Mouse (Mus musculus) neural tube, embryonic 13.5 days (tissue): ENCODE data around the gene Mup21. TPM values are rescaled to one million over a fixed set of nuclear protein-coding genes. Genes with fewer than 3 reads are reported as not detected.
"Not testable (repeated sequence)": the region's sequence is repeated elsewhere in the genome, so short reads cannot be mapped to it uniquely, and the experiment has no call there.

Experiments used
- ATAC-seq: fragments of 200-750 bp; cut with Nextera tagmentation; 2 replicates; pipeline ENCODE4 v1.8.0; 2017; ENCODE audit warnings: low read depth, mild to moderate bottlenecking, moderate TSS enrichment, moderate library complexity
- H3K27ac ChIP-seq: fragments of 300-500 bp; sonication (generic); replicated peaks from 2 replicates; pipeline ENCODE4 v1.5.1; 2015; ENCODE audit warnings: moderate library complexity, mild to moderate bottlenecking, inconsistent platforms
- H3K27me3 ChIP-seq: fragments of 300-500 bp; sonication (generic); 2 replicates; pipeline ENCODE4 v1.6.1; 2015; ENCODE audit warnings: mild to moderate bottlenecking, inconsistent platforms
- H3K36me3 ChIP-seq: fragments of 300-500 bp; sonication (generic); 2 replicates; pipeline ENCODE4 v1.6.1; 2015; ENCODE audit warnings: mild to moderate bottlenecking, inconsistent platforms
- H3K4me1 ChIP-seq: fragments of 300-500 bp; sonication (generic); replicated peaks from 2 replicates; pipeline ENCODE4 v1.6.1; 2015; ENCODE audit warnings: inconsistent platforms
- H3K4me2 ChIP-seq: fragments of 300-500 bp; sonication (generic); 2 replicates; pipeline ENCODE4 v1.6.1; 2015; ENCODE audit warnings: inconsistent platforms, mild to moderate bottlenecking, moderate library complexity
- H3K4me3 ChIP-seq: fragments of 300-500 bp; sonication (generic); 2 replicates; pipeline ENCODE4 v1.5.1; 2015; ENCODE audit warnings: mild to moderate bottlenecking, inconsistent platforms
- H3K9ac ChIP-seq: fragments of 300-500 bp; sonication (generic); 2 replicates; pipeline ENCODE4 v1.6.1; 2015; ENCODE audit warnings: moderate library complexity, mild to moderate bottlenecking, inconsistent platforms
- H3K9me3 ChIP-seq: fragments of 300-500 bp; sonication (generic); 2 replicates; pipeline ENCODE4 v1.6.1; 2016; ENCODE audit warnings: inconsistent platforms
- WGBS: fragments of 180-500 bp; shearing (Covaris S2); methylation state at CpG from one replicate; pipeline ENCODE4 v1.1.7; 2015; 5-methylcytosine and 5-hydroxymethylcytosine counted together
- polyA plus RNA-seq: library from polyadenylated mRNA; unstranded; fragments of >200 nt; fragmentation: Nextera tagmentation; extraction: Ambion mirVana; gene quantifications from 2 replicates; pipeline ENCODE4 v1.2.1, GENCODE M21; 2015

Mup21 gene
- polyA plus RNA-seq, result not detected in 2 replicates

GRCm38 (mm10) chr4:62150811-62151210, at the start of gene Mup21:
TSS of gene Mup21 (minus strand) at chr4:62150863.
- no peaks in the 10 kb centered on the region for H3K9me3 ChIP-seq
- WGBS, result 85% methylated on average over 2 of the region's 2 CpGs
- no peak within 1 kb of the TSS for H3K4me3 ChIP-seq
- no peaks in the 10 kb centered on the region for H3K27me3 ChIP-seq
- no peaks in the 10 kb centered on the region for H3K4me1 ChIP-seq
- ATAC-seq, result no peak
- no peak within 1 kb of the TSS for H3K9ac ChIP-seq
- no peak within 1 kb of the TSS for H3K27ac ChIP-seq
- H3K4me2 ChIP-seq, result no peak within 1 kb of the TSS
- no peaks in the 10 kb centered on the region for H3K36me3 ChIP-seq

GRCm38 (mm10) chr4:62199923-62200529, 49.4 kb upstream of the Mup21 start:
- Histone ChIP-seq H3K9ac (no peak overlapping the region), H3K27me3 (no peaks in the 10 kb centered on the region), H3K27ac (no peak overlapping the region), H3K4me2 (no peak overlapping the region), H3K9me3 (peaks cover 35% of the 10 kb centered on the region), H3K4me1 (no peaks in the 10 kb centered on the region), H3K36me3 (peaks cover 93% of the 10 kb centered on the region), H3K4me3 (no peak overlapping the region)
- 94% methylated on average over 7 of the region's 7 CpGs for WGBS
- no peak for ATAC-seq

DNA sequence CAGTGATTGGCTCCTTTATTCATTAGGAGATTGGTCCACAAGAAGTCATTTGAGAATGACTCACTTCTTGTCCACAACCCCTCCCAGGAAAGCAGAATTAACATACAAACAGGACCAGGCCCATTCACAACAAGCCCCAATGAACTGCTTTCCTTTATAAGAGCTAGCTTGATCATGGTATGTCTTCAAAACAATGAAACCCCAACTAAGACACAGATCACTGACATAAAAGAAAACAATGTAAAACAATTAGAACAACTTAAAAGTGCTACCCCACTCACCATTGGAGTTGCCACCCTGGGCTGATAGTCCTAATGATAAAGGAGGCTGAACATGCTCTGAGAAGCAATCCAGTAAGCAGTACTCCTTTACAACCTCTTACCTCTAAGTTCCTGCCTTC, 38.1 kb upstream of the Mup21 start:
- no peak overlapping the region for H3K4me2 ChIP-seq
- H3K27ac ChIP-seq, result no peak overlapping the region
- peaks cover 63% of the 10 kb centered on the region for H3K36me3 ChIP-seq
- no peak overlapping the region for H3K4me3 ChIP-seq
- H3K4me1 ChIP-seq, result no peaks in the 10 kb centered on the region
- H3K9ac ChIP-seq, result no peak overlapping the region
- ATAC-seq, result no peak
- H3K9me3 ChIP-seq, result peaks cover 62% of the 10 kb centered on the region
- no peaks in the 10 kb centered on the region for H3K27me3 ChIP-seq

GRCm38 (mm10) chr4:62177282-62177681, 26.6 kb upstream of the Mup21 start:
- H3K9ac ChIP-seq, result no peak overlapping the region
- 45% methylated on average over 5 of the region's 5 CpGs for WGBS
- no peak overlapping the region for H3K27ac ChIP-seq
- no peak overlapping the region for H3K4me3 ChIP-seq
- no peaks in the 10 kb centered on the region for H3K27me3 ChIP-seq
- no peak overlapping the region for H3K4me2 ChIP-seq
- H3K36me3 ChIP-seq, result no peaks in the 10 kb centered on the region
- H3K9me3 ChIP-seq, result no peaks in the 10 kb centered on the region
- H3K4me1 ChIP-seq, result no peaks in the 10 kb centered on the region
- ATAC-seq, result no peak

- Histone ChIP-seq H3K9me3 (no peaks in the 10 kb centered on the region), H3K4me3 (no peak overlapping the region), H3K27ac (no peak overlapping the region), H3K36me3 (no peaks in the 10 kb centered on the region), H3K27me3 (no peaks in the 10 kb centered on the region), H3K4me2 (no peak overlapping the region), H3K9ac (no peak overlapping the region), H3K4me1 (no peaks in the 10 kb centered on the region)
- 88% methylated on average over 4 of the region's 4 CpGs for WGBS
- ATAC-seq, result no peak
Observed at GRCm38 (mm10) chr4:62174471-62174870, 23.8 kb upstream of the Mup21 start.

GRCm38 (mm10) chr4:62167636-62168035, 17.0 kb upstream of the Mup21 start:
- ATAC-seq, H3K9ac ChIP-seq, H3K4me3 ChIP-seq, H3K9me3 ChIP-seq, H3K27me3 ChIP-seq, H3K4me2 ChIP-seq, H3K4me1 ChIP-seq, H3K36me3 ChIP-seq, H3K27ac ChIP-seq: not testable (repeated sequence)
- WGBS, result 92% methylated on average over 13 of the region's 13 CpGs

GRCm38 (mm10) chr4:62158401-62158800, 7.7 kb upstream of the Mup21 start:
- Histone ChIP-seq H3K9ac (no peak overlapping the region), H3K27ac (no peak overlapping the region), H3K36me3 (no peaks in the 10 kb centered on the region), H3K4me3 (no peak overlapping the region), H3K27me3 (no peaks in the 10 kb centered on the region), H3K4me1 (no peaks in the 10 kb centered on the region), H3K9me3 (no peaks in the 10 kb centered on the region), H3K4me2 (no peak overlapping the region)
- ATAC-seq, result no peak
- 80% methylated on average over 1 of the region's 1 CpGs for WGBS

GRCm38 (mm10) chr4:62133706-62134105, 17.0 kb downstream of the Mup21 start:
- 73% methylated on average over 7 of the region's 7 CpGs for WGBS
- ATAC-seq, result no peak
- no peak overlapping the region for H3K4me3 ChIP-seq

DNA sequence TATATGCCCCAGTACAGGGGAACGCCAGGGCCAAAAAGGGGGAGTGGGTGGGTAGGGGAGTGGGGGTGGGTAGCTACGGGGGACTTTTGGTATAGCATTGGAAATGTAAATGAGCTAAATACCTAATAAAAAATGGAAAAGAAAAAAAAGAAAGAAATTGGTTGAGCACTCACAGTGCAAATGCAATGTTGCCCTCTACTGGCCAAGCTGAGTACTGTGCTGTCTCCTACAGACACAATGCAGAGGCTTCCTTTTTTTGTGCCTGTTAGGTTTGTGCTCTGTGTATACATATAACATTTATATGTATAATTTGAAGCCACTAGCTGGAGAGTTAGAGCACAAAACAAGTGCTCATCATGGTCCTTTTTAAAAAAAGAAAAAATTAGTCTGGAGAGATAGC, 47.3 kb downstream of the Mup21 start:
- not testable (repeated sequence) for H3K4me3 ChIP-seq, H3K4me1 ChIP-seq, H3K4me2 ChIP-seq, ATAC-seq, H3K9ac ChIP-seq, H3K36me3 ChIP-seq, H3K27ac ChIP-seq, H3K27me3 ChIP-seq, H3K9me3 ChIP-seq
- 48% methylated on average over 2 of the region's 2 CpGs for WGBS

More at GRCm38 (mm10) chr4:62133706-62134105, 17.0 kb downstream of the Mup21 start:
- Histone ChIP-seq H3K9me3 (peaks cover 40% of the 10 kb centered on the region), H3K4me1 (no peaks in the 10 kb centered on the region), H3K9ac (no peak overlapping the region), H3K27ac (no peak overlapping the region), H3K27me3 (no peaks in the 10 kb centered on the region), H3K4me2 (no peak overlapping the region), H3K36me3 (no peaks in the 10 kb centered on the region)

Other genes with a start within 250 kb of the Mup21 start
- not detected in 2 replicates for gene Mup20, start 96.7 kb downstream of the Mup21 start, polyA plus RNA-seq
- gene Mup3, start 63.5 kb downstream of the Mup21 start, polyA plus RNA-seq, result not detected in 2 replicates
- 24.9 and 30.6 TPM in 2 replicates for gene Zfp37, start 80.2 kb upstream of the Mup21 start, polyA plus RNA-seq
- 17.7 and 18.1 TPM in 2 replicates for gene Slc31a2, start 111.7 kb upstream of the Mup21 start, polyA plus RNA-seq
- 24.8 and 24.9 TPM in 2 replicates for gene Fkbp15, start 209.7 kb upstream of the Mup21 start, polyA plus RNA-seq
- 34.6 and 35.0 TPM in 2 replicates for gene Slc31a1, start 209.9 kb upstream of the Mup21 start, polyA plus RNA-seq